Mouse (Mus musculus): ENCODE results near the gene Grk4.

GRCm38 (mm10) chr5:34761509-34761908, 101.3 kb downstream of the Grk4 start, which contains the start of gene Htt:
- peak; percentile 49; the same call in 1 of the 2 replicates for TF ChIP-seq CTCF (IDR thresholded peaks at IDR 0.05; ENCODE audit: borderline replicate concordance, control insufficient read depth, extremely low read depth, insufficient read depth, low read length, poor library complexity)
- TF ChIP-seq POLR2A (IDR thresholded peaks at IDR 0.05; ENCODE audit: control insufficient read depth, extremely low read depth, insufficient read depth, low read length, poor library complexity), result peak; percentile 55

Data from thymus, adult 2 months (tissue).